Mouse (Mus musculus) hindbrain, postnatal 0 days (tissue): ENCODE results near the gene Sgms1. TPM values are rescaled to one million over a fixed set of nuclear protein-coding genes. Genes with fewer than 3 reads are reported as not detected.

Source experiments
- ATAC-seq: fragments of 200-750 bp; cut with Nextera tagmentation; 2 replicates; pipeline ENCODE4 v1.8.0; 2017; ENCODE audit warnings: mild to moderate bottlenecking, moderate TSS enrichment, moderate library complexity
- DNase-seq: peaks from one replicate; pipeline ENCODE4 v3.0.0-alpha.2; 2015; ENCODE audit warnings: low spot score
- H3K27ac ChIP-seq: fragments of 300-500 bp; sonication (generic); 2 replicates; pipeline ENCODE4 v1.5.1; 2014; ENCODE audit warnings: mild to moderate bottlenecking
- H3K27me3 ChIP-seq: fragments of 300-500 bp; sonication (generic); 2 replicates; pipeline ENCODE4 v1.6.1; 2014; ENCODE audit warnings: low read length, mixed read lengths; ENCODE audit not compliant: insufficient read depth
- H3K36me3 ChIP-seq: fragments of 300-500 bp; sonication (generic); 2 replicates; pipeline ENCODE4 v1.6.1; 2014; ENCODE audit warnings: low read length, mixed read lengths; ENCODE audit not compliant: insufficient read depth
- H3K4me1 ChIP-seq: fragments of 300-500 bp; sonication (generic); 2 replicates; pipeline ENCODE4 v1.6.1; 2014; ENCODE audit warnings: antibody characterized with exemption, low read length, mixed read lengths; ENCODE audit not compliant: insufficient read depth
- H3K4me2 ChIP-seq: fragments of 300-500 bp; sonication (generic); 2 replicates; pipeline ENCODE4 v1.6.1; 2014; ENCODE audit warnings: low read depth, mild to moderate bottlenecking, low read length, moderate library complexity, mixed read lengths
- H3K4me3 ChIP-seq: fragments of 300-500 bp; sonication (generic); 2 replicates; pipeline ENCODE4 v1.5.1; 2014; ENCODE audit warnings: low read length
- H3K9ac ChIP-seq: fragments of 300-500 bp; sonication (generic); replicated peaks from 2 replicates; pipeline ENCODE4 v1.6.1; 2014; ENCODE audit warnings: mild to moderate bottlenecking, low read length, moderate library complexity, mixed read lengths
- H3K9me3 ChIP-seq: fragments of 300-500 bp; sonication (generic); 2 replicates; pipeline ENCODE4 v1.6.1; 2016; ENCODE audit warnings: low read length, mixed read lengths
- CTCF ChIP-seq: IDR thresholded peaks from 2 replicates; pipeline ENCODE4 v1.5.1; 2016; ENCODE audit warnings: antibody characterized with exemption, control low read depth, low read depth
- WGBS: fragments of 180-500 bp; shearing (Covaris S2); extraction: QIAGEN DNeasy Blood & Tissue Kit; methylation state at CpG from one replicate; pipeline ENCODE4 v1.1.7; 2014; 5-methylcytosine and 5-hydroxymethylcytosine counted together
- polyA plus RNA-seq: library from polyadenylated mRNA; unstranded; fragments of >200 nt; fragmentation: Nextera tagmentation; extraction: Ambion mirVana; gene quantifications from 2 replicates; pipeline ENCODE4 v1.2.1, GENCODE M21; 2015
- total RNA-seq: library from RNA; depleted of rRNA; stranded (reverse); fragments of >200 nt; gene quantifications from 2 replicates; pipeline ENCODE4 v1.2.3, GENCODE M21; 2014

The Sgms1 gene
- total and polyA plus RNA-seq, 2 experiments from 2014 or later, result 23.2 to 32.5 TPM

- H3K4me2 ChIP-seq, result no peak overlapping the region
- H3K27me3 ChIP-seq, result no peaks in the 10 kb centered on the region
- H3K27ac ChIP-seq, result no peak overlapping the region
- no peak overlapping the region for H3K4me3 ChIP-seq
- TF ChIP-seq CTCF, result no peak
- H3K4me1 ChIP-seq, result peaks cover 9% of the 10 kb centered on the region; the same call in 1 of the 2 replicates
- no peaks in the 10 kb centered on the region for H3K36me3 ChIP-seq
- DNase-seq, result no peak
- H3K9me3 ChIP-seq, result no peaks in the 10 kb centered on the region
- no peak overlapping the region for H3K9ac ChIP-seq
- WGBS, result 63% methylated on average over 4 of the region's 4 CpGs
- no peak for ATAC-seq
Measured at GRCm38 (mm10) chr19:32376054-32376453, 13.5 kb downstream of the Sgms1 start.

GRCm38 (mm10) chr19:32375473-32375985 lies 14.0 kb downstream of the Sgms1 start:
- no peak overlapping the region for H3K4me2 ChIP-seq
- ATAC-seq (no peak), DNase-seq (no peak)
- TF ChIP-seq CTCF, result no peak
- WGBS, result 88% methylated on average over 4 of the region's 4 CpGs
- peaks cover 9% of the 10 kb centered on the region; the same call in 1 of the 2 replicates for H3K4me1 ChIP-seq
- H3K4me3 ChIP-seq, result no peak overlapping the region
- no peak overlapping the region for H3K9ac ChIP-seq
- H3K9me3 ChIP-seq, result no peaks in the 10 kb centered on the region
- H3K36me3 ChIP-seq, result no peaks in the 10 kb centered on the region
- no peak overlapping the region for H3K27ac ChIP-seq
- H3K27me3 ChIP-seq, result no peaks in the 10 kb centered on the region

- TF ChIP-seq CTCF, result no peak
- Histone ChIP-seq H3K27ac (no peak overlapping the region), H3K4me1 (peaks cover 9% of the 10 kb centered on the region; the same call in 1 of the 2 replicates), H3K9me3 (no peaks in the 10 kb centered on the region), H3K9ac (no peak overlapping the region), H3K36me3 (no peaks in the 10 kb centered on the region), H3K4me3 (no peak overlapping the region), H3K4me2 (no peak overlapping the region), H3K27me3 (no peaks in the 10 kb centered on the region)
- no peak for ATAC-seq
- DNase-seq, result no peak
- WGBS, result 92% methylated on average over 10 of the region's 10 CpGs
Measured at GRCm38 (mm10) chr19:32374751-32375150, 14.8 kb downstream of the Sgms1 start.

GRCm38 (mm10) chr19:32373865-32374655 lies 15.5 kb downstream of the Sgms1 start:
- 74% methylated on average over 16 of the region's 16 CpGs for WGBS
- H3K4me2 ChIP-seq, result no peak overlapping the region
- TF ChIP-seq CTCF, result no peak

DNA sequence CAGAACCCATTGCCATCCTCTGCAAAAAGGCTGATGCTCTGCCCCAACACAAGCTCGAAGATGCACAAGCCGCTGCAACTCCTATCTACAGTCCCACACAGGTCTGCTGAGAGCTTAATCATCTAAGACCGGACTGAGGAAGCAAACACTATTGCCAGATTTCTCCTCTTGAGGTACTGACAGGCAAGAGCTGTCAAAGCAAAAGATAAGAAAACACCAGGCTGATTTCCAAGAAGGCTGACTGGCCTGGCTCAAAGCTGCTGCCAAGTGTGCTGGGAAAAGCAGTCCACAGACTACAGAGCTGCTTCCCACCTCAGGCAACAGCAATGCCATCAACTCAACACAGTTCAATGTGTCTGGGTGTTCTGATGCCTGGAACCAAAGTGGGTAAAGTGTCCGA lies 17.1 kb downstream of the Sgms1 start:
- ATAC-seq (no peak), DNase-seq (no peak)
- 80% methylated on average over 4 of the region's 4 CpGs for whole genome bisulfite sequencing
- H3K4me2 ChIP-seq, result no peak overlapping the region
- no peak overlapping the region for H3K4me3 ChIP-seq
- no peaks in the 10 kb centered on the region for H3K36me3 ChIP-seq
- no peak for TF ChIP-seq CTCF
- H3K27me3 ChIP-seq, result no peaks in the 10 kb centered on the region
- H3K4me1 ChIP-seq, result peaks cover 3% of the 10 kb centered on the region; the same call in 1 of the 2 replicates
- no peak overlapping the region for H3K27ac ChIP-seq
- no peak overlapping the region for H3K9ac ChIP-seq
- no peaks in the 10 kb centered on the region for H3K9me3 ChIP-seq

More at GRCm38 (mm10) chr19:32373865-32374655, 15.5 kb downstream of the Sgms1 start:
- Histone ChIP-seq H3K27me3 (no peaks in the 10 kb centered on the region), H3K4me3 (no peak overlapping the region), H3K36me3 (no peaks in the 10 kb centered on the region), H3K9ac (no peak overlapping the region), H3K9me3 (no peaks in the 10 kb centered on the region), H3K4me1 (peaks cover 6% of the 10 kb centered on the region; the same call in 1 of the 2 replicates), H3K27ac (no peak overlapping the region)
- ATAC-seq (no peak), DNase-seq (no peak)

DNA sequence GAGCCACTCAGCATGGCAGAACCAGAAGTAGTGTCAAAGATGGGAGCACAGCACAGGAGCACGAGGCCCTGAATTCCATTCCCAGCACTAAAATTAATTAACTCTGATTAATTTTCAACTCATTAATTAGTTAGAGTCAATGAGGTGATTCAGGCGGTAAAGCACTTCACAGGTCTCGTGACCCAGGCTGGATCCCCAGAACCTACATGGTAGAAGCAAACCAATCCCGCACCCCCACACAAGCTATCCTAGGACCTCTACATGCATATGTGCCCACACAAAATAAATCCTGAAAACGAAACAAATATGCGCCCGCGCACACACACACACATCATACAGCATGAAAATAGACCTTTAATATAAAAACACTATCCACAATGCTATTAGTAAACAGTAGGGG lies 22.2 kb downstream of the Sgms1 start:
- Histone ChIP-seq H3K27me3 (no peaks in the 10 kb centered on the region), H3K4me1 (no peaks in the 10 kb centered on the region), H3K9ac (no peak overlapping the region), H3K4me3 (no peak overlapping the region), H3K36me3 (no peaks in the 10 kb centered on the region), H3K27ac (no peak overlapping the region), H3K4me2 (no peak overlapping the region), H3K9me3 (no peaks in the 10 kb centered on the region)
- WGBS, result 88% methylated on average over 8 of the region's 8 CpGs
- DNase-seq (no peak), ATAC-seq (no peak)
- TF ChIP-seq CTCF, result no peak

- no peak for ATAC-seq
- no peak for DNase-seq
- Histone ChIP-seq H3K27me3 (no peaks in the 10 kb centered on the region), H3K36me3 (no peaks in the 10 kb centered on the region), H3K4me1 (no peaks in the 10 kb centered on the region), H3K9me3 (no peaks in the 10 kb centered on the region), H3K4me3 (no peak overlapping the region), H3K9ac (no peak overlapping the region), H3K27ac (no peak overlapping the region), H3K4me2 (no peak overlapping the region)
- no peak for TF ChIP-seq CTCF
- WGBS, result 76% methylated on average over 9 of the region's 9 CpGs
Measured at GRCm38 (mm10) chr19:32366406-32366805, 23.1 kb downstream of the Sgms1 start.
